Mouse (Mus musculus) heart, embryonic 14.5 days (tissue): ENCODE measurements at regions not wholly inside any gene's neighbourhood (a gene's known extent, or its start where the extent isn't known, plus 50 kb on each side); places are given as distances from the start of the nearest gene placed in this dataset.

Experiments used
- ATAC-seq: fragments of 200-750 bp; cut with Nextera tagmentation; 2 replicates; pipeline ENCODE4 v1.8.0; 2017; ENCODE audit warnings: low read depth, moderate TSS enrichment; ENCODE audit not compliant: insufficient number of reproducible peaks, insufficient read depth, low FRiP score
- H3K27ac ChIP-seq, 2 experiments: fragments of 200-500 bp in 1 of 2; fragments of 300-500 bp in 1 of 2; sonication (generic) in 1 of 2; replicated peaks in 1 of 2; 2 replicates each; pipeline ENCODE4 v1.5.1; 2012 to 2014; ENCODE audit warnings: low read depth in 2 of 2, low read length in 2 of 2, control low read depth in 1 of 2, mild to moderate bottlenecking in 1 of 2, mixed read lengths in 1 of 2; ENCODE audit not compliant: control insufficient read depth in 1 of 2, insufficient read depth in 1 of 2
- H3K27me3 ChIP-seq: fragments of 300-500 bp; sonication (generic); 2 replicates; pipeline ENCODE4 v1.6.1; 2014; ENCODE audit warnings: mild to moderate bottlenecking, low read length, control low read depth; ENCODE audit not compliant: control insufficient read depth, insufficient read depth
- H3K36me3 ChIP-seq: fragments of 300-500 bp; sonication (generic); 2 replicates; pipeline ENCODE4 v1.6.1; 2014; ENCODE audit warnings: mild to moderate bottlenecking, control low read depth, low read length, mixed read lengths; ENCODE audit not compliant: control insufficient read depth, insufficient read depth
- H3K4me1 ChIP-seq, 2 experiments: fragments of 200-500 bp in 1 of 2; fragments of 300-500 bp in 1 of 2; sonication (generic) in 1 of 2; 2 replicates each; pipeline ENCODE4 v1.6.1; 2012 to 2014; ENCODE audit warnings: low read length in 2 of 2, control low read depth in 1 of 2, mixed read lengths in 1 of 2; ENCODE audit not compliant: control insufficient read depth in 2 of 2, insufficient read depth in 2 of 2
- H3K4me2 ChIP-seq: fragments of 300-500 bp; sonication (generic); 2 replicates; pipeline ENCODE4 v1.6.1; 2014; ENCODE audit warnings: mild to moderate bottlenecking, low read length
- H3K4me3 ChIP-seq, 2 experiments: fragments of 200-500 bp in 1 of 2; fragments of 300-500 bp in 1 of 2; sonication (generic) in 1 of 2; 2 replicates each; pipeline ENCODE4 v1.5.1; 2012 to 2014; ENCODE audit warnings: low read length in 2 of 2, mild to moderate bottlenecking in 2 of 2, control low read depth in 1 of 2, low read depth in 1 of 2, moderate library complexity in 1 of 2; ENCODE audit not compliant: control insufficient read depth in 1 of 2, insufficient read depth in 1 of 2
- H3K9ac ChIP-seq: fragments of 300-500 bp; sonication (generic); 2 replicates; pipeline ENCODE4 v1.6.1; 2014; ENCODE audit warnings: mild to moderate bottlenecking, low read length
- H3K9me3 ChIP-seq: fragments of 300-500 bp; sonication (generic); 2 replicates; pipeline ENCODE4 v1.6.1; 2016; ENCODE audit warnings: low read length, control low read depth; ENCODE audit not compliant: control insufficient read depth
- WGBS: fragments of 180-500 bp; shearing (Covaris S2); extraction: QIAGEN DNeasy Blood & Tissue Kit; methylation state at CpG from one replicate; pipeline ENCODE4 v1.1.7; 2014; 5-methylcytosine and 5-hydroxymethylcytosine counted together

GRCm38 (mm10) chr17:80792605-80793004 is 64.3 kb upstream of the Map4k3 start:
- no peak overlapping the region for H3K4me3 ChIP-seq
- H3K27me3 ChIP-seq, result no peaks in the 10 kb centered on the region
- no peak overlapping the region for H3K9ac ChIP-seq
- no peak overlapping the region for H3K4me2 ChIP-seq
- no peak overlapping the region for H3K27ac ChIP-seq
- 81% methylated on average over 4 of the region's 4 CpGs for WGBS
- no peaks in the 10 kb centered on the region for H3K36me3 ChIP-seq
- no peaks in the 10 kb centered on the region for H3K9me3 ChIP-seq
- H3K4me1 ChIP-seq, result peaks cover 6 to 18% of the 10 kb centered on the region in 2 experiments; a peak in 3 of 4 replicates
- ATAC-seq, result no peak

DNA sequence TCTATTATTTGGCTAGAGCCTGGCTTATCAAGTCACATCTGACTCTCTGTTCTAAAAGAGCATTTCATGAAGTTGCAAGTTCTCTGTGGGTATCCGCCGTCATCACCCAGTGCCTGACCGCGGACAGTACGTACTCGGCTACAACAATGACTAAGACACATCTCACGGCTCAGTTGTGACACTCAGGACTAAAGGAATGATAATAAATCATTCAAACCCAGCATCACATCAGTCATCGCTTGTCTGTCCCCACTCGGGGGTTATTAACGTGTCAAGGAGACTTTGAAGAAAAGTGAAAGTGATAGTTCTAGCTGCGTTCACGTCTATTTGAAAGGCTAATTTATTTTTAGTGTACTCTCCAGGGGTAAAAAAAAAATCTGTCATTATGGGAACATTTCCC is 61.4 kb upstream of the Map4k3 start:
- no peak for ATAC-seq
- no peak overlapping the region for H3K9ac ChIP-seq
- 76% methylated on average over 12 of the region's 12 CpGs for WGBS
- no peaks in the 10 kb centered on the region for H3K36me3 ChIP-seq
- no peaks in the 10 kb centered on the region for H3K9me3 ChIP-seq
- H3K27me3 ChIP-seq, result no peaks in the 10 kb centered on the region
- no peak overlapping the region for H3K4me3 ChIP-seq
- no peak overlapping the region for H3K27ac ChIP-seq
- H3K4me2 ChIP-seq, result no peak overlapping the region
- H3K4me1 ChIP-seq, result peaks cover 9 to 13% of the 10 kb centered on the region in 2 experiments; a peak in 3 of 4 replicates

- Histone ChIP-seq H3K9ac (no peak overlapping the region), H3K27me3 (no peaks in the 10 kb centered on the region), H3K4me1 (peaks cover 9 to 17% of the 10 kb centered on the region in 2 experiments; a peak in 3 of 4 replicates), H3K36me3 (no peaks in the 10 kb centered on the region), H3K4me3 (no peak overlapping the region), H3K9me3 (no peaks in the 10 kb centered on the region), H3K27ac (no peak overlapping the region), H3K4me2 (no peak overlapping the region)
- WGBS, result 34% methylated on average over 3 of the region's 3 CpGs
- no peak for ATAC-seq
Observed at GRCm38 (mm10) chr17:80789000-80789399, 60.7 kb upstream of the Map4k3 start.

- no peak for ATAC-seq
- 73% methylated on average over 2 of the region's 2 CpGs for WGBS
- no peak overlapping the region for H3K27ac ChIP-seq
Observed at GRCm38 (mm10) chr17:80786858-80787257, 58.6 kb upstream of the Map4k3 start.

GRCm38 (mm10) chr17:80786061-80786851 is 58.0 kb upstream of the Map4k3 start:
- 74% methylated on average over 8 of the region's 8 CpGs for WGBS
- no peaks in the 10 kb centered on the region for H3K36me3 ChIP-seq
- no peak overlapping the region for H3K4me3 ChIP-seq
- peaks cover 9 to 17% of the 10 kb centered on the region in 2 experiments; a peak in 3 of 4 replicates for H3K4me1 ChIP-seq
- H3K4me2 ChIP-seq, result no peak overlapping the region
- H3K9ac ChIP-seq, result no peak overlapping the region
- no peaks in the 10 kb centered on the region for H3K27me3 ChIP-seq
- no peak for ATAC-seq
- no peaks in the 10 kb centered on the region for H3K9me3 ChIP-seq
- H3K27ac ChIP-seq, result 0 out of 4 replicates have a peak overlapping the region, but pooled peaks of 1 of the 2 experiments have one; percentile 12

More at GRCm38 (mm10) chr17:80786858-80787257, 58.6 kb upstream of the Map4k3 start:
- Histone ChIP-seq H3K27me3 (no peaks in the 10 kb centered on the region), H3K4me3 (no peak overlapping the region), H3K4me2 (no peak overlapping the region), H3K36me3 (no peaks in the 10 kb centered on the region), H3K9me3 (no peaks in the 10 kb centered on the region), H3K4me1 (peaks cover 9 to 17% of the 10 kb centered on the region in 2 experiments; a peak in 3 of 4 replicates), H3K9ac (no peak overlapping the region)

DNA sequence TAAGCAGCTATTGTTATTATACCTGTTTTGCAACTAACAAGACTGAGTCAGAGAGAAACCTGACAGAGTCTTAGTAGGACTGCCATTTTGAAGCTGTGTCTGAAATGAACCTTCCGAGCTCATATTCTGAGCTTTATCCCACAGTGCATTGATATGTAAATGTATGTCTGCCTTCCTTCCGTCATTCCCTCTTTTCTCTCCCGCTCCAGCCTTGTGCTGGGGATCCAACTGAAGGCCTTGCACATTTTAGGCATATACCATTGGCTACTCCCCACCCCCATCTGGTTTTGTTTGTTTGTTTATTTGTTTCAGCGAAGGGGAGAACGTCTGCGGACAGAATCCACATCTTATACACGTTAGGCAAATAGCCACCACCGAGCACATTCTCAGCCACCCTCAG is 57.2 kb upstream of the Map4k3 start:
- Histone ChIP-seq H3K36me3 (no peaks in the 10 kb centered on the region), H3K27me3 (no peaks in the 10 kb centered on the region), H3K4me3 (no peak overlapping the region), H3K9me3 (no peaks in the 10 kb centered on the region), H3K4me2 (no peak overlapping the region), H3K4me1 (peaks cover 9 to 17% of the 10 kb centered on the region in 2 experiments; a peak in 3 of 4 replicates), H3K9ac (no peak overlapping the region), H3K27ac (no peak overlapping the region)
- no peak for ATAC-seq
- WGBS, result 87% methylated on average over 8 of the region's 8 CpGs

DNA sequence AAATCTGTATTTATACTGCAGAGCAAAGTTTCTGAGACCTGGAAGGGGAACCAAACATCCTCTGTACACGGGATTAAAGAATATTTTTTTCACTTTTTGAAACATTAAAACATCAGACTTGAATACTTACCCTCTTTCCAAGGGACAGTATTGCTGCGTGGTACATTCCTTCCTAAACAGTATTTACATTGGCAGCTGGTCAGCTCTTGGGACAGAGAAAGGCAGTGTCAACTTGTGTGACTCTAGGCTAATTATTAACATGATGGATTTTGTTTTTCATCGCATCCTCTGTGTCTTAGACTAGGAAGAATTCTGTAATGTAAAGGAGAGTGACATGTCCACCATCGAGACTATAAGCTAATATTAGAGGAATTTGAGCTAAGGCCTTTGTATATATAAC is 56.8 kb upstream of the Map4k3 start:
- Histone ChIP-seq H3K9me3 (no peaks in the 10 kb centered on the region), H3K4me1 (peaks cover 9 to 17% of the 10 kb centered on the region in 2 experiments; a peak in 3 of 4 replicates), H3K36me3 (no peaks in the 10 kb centered on the region), H3K4me2 (no peak overlapping the region), H3K9ac (no peak overlapping the region), H3K4me3 (no peak overlapping the region), H3K27me3 (no peaks in the 10 kb centered on the region), H3K27ac (no peak overlapping the region)
- no peak for ATAC-seq
- WGBS, result 67% methylated on average over 4 of the region's 4 CpGs
